Mouse (Mus musculus): ENCODE results near the gene Rhox2f.
"Not testable (repeated sequence)": the region's sequence is repeated elsewhere in the genome, so short reads cannot be mapped to it uniquely, and the experiment has no call there.

DNA sequence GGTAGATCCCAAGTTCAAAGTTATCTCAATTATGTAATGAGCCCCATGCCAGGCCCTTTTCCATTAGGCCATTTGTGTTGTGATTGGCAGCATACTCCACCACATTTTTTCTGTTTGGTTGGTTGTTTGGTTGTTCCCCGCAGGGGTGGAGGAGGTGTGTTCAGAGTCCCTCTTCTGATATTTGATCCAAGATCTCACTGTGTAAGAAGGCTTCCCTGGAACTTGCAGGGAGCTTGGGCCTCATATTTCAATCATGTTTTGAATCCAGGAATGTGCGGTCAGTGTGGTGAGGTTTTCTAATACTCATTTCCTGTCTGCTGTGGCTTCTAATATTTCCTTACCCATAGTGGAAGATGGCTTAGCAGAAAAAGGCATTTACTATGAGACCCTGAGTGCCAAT is 1.4 kb downstream of the Rhox2f start:
- TF ChIP-seq CTCF (conservative IDR thresholded peaks at IDR 0.05; ENCODE audit: insufficient read depth, insufficient read length, low read depth, low read length); POLR2A (IDR thresholded peaks at IDR 0.05; ENCODE audit: low read depth, low read length): not testable (repeated sequence)
